Mouse (Mus musculus): ENCODE measurements around the gene Sae1. TPM values are rescaled to one million over a fixed set of nuclear protein-coding genes. Genes with fewer than 3 reads are reported as not detected.

Gene Sae1
- polyA plus RNA-seq, 1 experiment from 2014 or later: 437 TPM

- Histone ChIP-seq H3K27me3 (ENCODE audit: control insufficient read depth, insufficient read depth, low read length) (no peaks in the 10 kb centered on the region), H3K36me3 (ENCODE audit: control insufficient read depth, insufficient read depth, low read length) (peaks cover 5% of the 10 kb centered on the region; the same call in 1 of the 2 replicates), H3K9ac (ENCODE audit: low read length) (no peak overlapping the region), H3K4me3 (ENCODE audit: low read depth, low read length) (no peak overlapping the region), H3K27ac (ENCODE audit: low read depth, low read length) (no peak overlapping the region), H3K9me3 (ENCODE audit: control insufficient read depth, low read length) (no peaks in the 10 kb centered on the region), H3K4me2 (ENCODE audit: low read depth, low read length, severe bottlenecking) (no peak overlapping the region), H3K4me1 (replicated peaks; ENCODE audit: control insufficient read depth, insufficient read depth, low read length) (peaks cover 5% of the 10 kb centered on the region; the same call in 1 of the 2 replicates)
- no peak for DNase-seq (ENCODE audit: low spot score)
- WGBS: 96% methylated on average over 11 of the region's 11 CpGs
- no peak for ATAC-seq (replicated peaks; ENCODE audit: low FRiP score)
Measured at GRCm38 (mm10) chr7:16280721-16281120, 106.9 kb downstream of the Sae1 start.

GRCm38 (mm10) chr7:16274922-16275890, 112.4 kb downstream of the Sae1 start:
- 85% methylated on average over 10 of the region's 10 CpGs for WGBS
- Histone ChIP-seq H3K4me3 (ENCODE audit: low read depth, low read length) (no peak overlapping the region), H3K36me3 (ENCODE audit: control insufficient read depth, insufficient read depth, low read length) (no peaks in the 10 kb centered on the region; the same call in 1 of the 2 replicates), H3K4me2 (ENCODE audit: low read depth, low read length, severe bottlenecking) (no peak overlapping the region), H3K9ac (ENCODE audit: low read length) (no peak overlapping the region), H3K9me3 (ENCODE audit: control insufficient read depth, low read length) (no peaks in the 10 kb centered on the region), H3K4me1 (replicated peaks; ENCODE audit: control insufficient read depth, insufficient read depth, low read length) (peaks cover 10% of the 10 kb centered on the region), H3K27me3 (ENCODE audit: control insufficient read depth, insufficient read depth, low read length) (no peaks in the 10 kb centered on the region), H3K27ac (ENCODE audit: low read depth, low read length) (no peak overlapping the region)
- ATAC-seq (replicated peaks; ENCODE audit: low FRiP score) (no peak), DNase-seq (ENCODE audit: low spot score) (no peak)

DNA sequence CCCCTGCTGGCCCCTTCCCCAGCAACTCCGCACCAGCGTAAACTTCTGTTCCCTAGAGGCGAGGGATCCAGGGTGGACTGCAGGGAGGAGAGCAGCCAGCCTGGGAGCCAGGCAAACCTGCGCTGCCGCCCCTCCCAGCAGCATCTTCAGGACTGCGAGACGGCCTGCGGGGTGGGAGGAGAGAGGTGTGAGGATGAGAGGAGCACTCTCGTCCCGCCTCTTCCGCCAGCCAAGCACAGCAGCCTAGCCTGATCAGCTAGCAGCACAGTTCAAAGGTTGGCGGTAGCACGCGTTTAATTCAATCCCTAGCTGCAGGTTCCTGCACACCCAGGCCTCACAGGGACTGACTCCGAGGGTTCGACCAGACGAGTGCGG, 113.9 kb downstream of the Sae1 start:
- peak overlapping the region; percentile 78 for H3K4me3 ChIP-seq (ENCODE audit: low read depth, low read length)
- no peaks in the 10 kb centered on the region for H3K27me3 ChIP-seq (ENCODE audit: control insufficient read depth, insufficient read depth, low read length)
- peak; percentile 76 for ATAC-seq (replicated peaks; ENCODE audit: low FRiP score)
- H3K4me2 ChIP-seq (ENCODE audit: low read depth, low read length, severe bottlenecking): peak overlapping the region; percentile 98
- H3K9me3 ChIP-seq (ENCODE audit: control insufficient read depth, low read length): no peaks in the 10 kb centered on the region
- H3K4me1 ChIP-seq (replicated peaks; ENCODE audit: control insufficient read depth, insufficient read depth, low read length): peaks cover 10% of the 10 kb centered on the region
- peak overlapping the region; percentile 63 for H3K27ac ChIP-seq (ENCODE audit: low read depth, low read length)
- 0% methylated on average over 18 of the region's 18 CpGs for WGBS
- H3K36me3 ChIP-seq (ENCODE audit: control insufficient read depth, insufficient read depth, low read length): no peaks in the 10 kb centered on the region; the same call in 1 of the 2 replicates
- peak overlapping the region; percentile 55 for H3K9ac ChIP-seq (ENCODE audit: low read length)
- DNase-seq (ENCODE audit: low spot score): peak; percentile 87

DNA sequence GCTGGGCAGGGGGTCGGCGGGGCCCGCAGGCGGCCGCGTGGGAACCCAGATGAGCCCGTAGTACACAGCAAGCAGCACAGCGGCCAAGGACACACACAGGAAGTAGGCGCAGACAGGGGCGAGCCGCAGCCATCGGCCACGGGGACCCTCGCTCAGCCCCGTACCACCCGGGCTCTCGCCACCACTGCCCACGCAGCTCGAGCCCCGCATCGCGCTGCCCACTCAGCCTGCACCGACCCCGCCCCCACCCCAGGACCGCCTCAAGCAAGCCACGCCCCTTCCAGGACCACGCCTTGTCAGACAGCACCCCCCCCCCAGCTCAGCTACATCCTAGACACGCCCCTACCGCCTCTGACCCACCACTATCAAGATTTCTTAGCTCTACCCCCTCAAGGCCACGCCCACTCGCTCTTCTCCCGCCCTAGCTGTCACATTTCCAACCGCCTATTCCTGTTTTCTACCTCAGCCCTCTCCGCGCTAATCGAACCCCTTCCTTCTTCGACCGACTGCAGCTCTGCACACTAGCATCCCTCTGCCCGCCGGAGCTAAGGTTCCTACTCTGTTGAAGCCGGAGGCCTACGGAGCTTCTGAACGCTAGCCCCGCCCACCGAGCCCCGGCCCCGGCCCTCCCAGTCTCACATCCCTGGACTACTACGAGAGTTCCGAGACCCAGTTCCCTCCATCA, 114.4 kb downstream of the Sae1 start, which contains the start of gene Inafm1:
Gene Inafm1 (minus strand): TSS at position 537 of the 685 bp plus-strand sequence.
- ATAC-seq (replicated peaks; ENCODE audit: low FRiP score) (peak; percentile 83), DNase-seq (ENCODE audit: low spot score) (peak; percentile 96)
- WGBS: under 1% methylated on average over 45 of the region's 49 CpGs
- Histone ChIP-seq H3K36me3 (ENCODE audit: control insufficient read depth, insufficient read depth, low read length) (no peaks in the 10 kb centered on the region; the same call in 1 of the 2 replicates), H3K27me3 (ENCODE audit: control insufficient read depth, insufficient read depth, low read length) (no peaks in the 10 kb centered on the region), H3K4me2 (ENCODE audit: low read depth, low read length, severe bottlenecking) (peak within 1 kb of the TSS; percentile 98), H3K9ac (ENCODE audit: low read length) (peak within 1 kb of the TSS; percentile 72), H3K4me1 (replicated peaks; ENCODE audit: control insufficient read depth, insufficient read depth, low read length) (peaks cover 10% of the 10 kb centered on the region), H3K9me3 (ENCODE audit: control insufficient read depth, low read length) (no peaks in the 10 kb centered on the region), H3K4me3 (ENCODE audit: low read depth, low read length) (peak within 1 kb of the TSS; percentile 78), H3K27ac (ENCODE audit: low read depth, low read length) (peak within 1 kb of the TSS; percentile 77)

- H3K4me1 ChIP-seq (replicated peaks; ENCODE audit: control insufficient read depth, insufficient read depth, low read length): peaks cover 10% of the 10 kb centered on the region
- peak overlapping the region; percentile 77 for H3K27ac ChIP-seq (ENCODE audit: low read depth, low read length)
- ATAC-seq (replicated peaks; ENCODE audit: low FRiP score): peak; percentile 73
- WGBS: under 1% methylated on average over 45 of the region's 46 CpGs
- peak overlapping the region; percentile 72 for H3K9ac ChIP-seq (ENCODE audit: low read length)
- no peaks in the 10 kb centered on the region; the same call in 1 of the 2 replicates for H3K36me3 ChIP-seq (ENCODE audit: control insufficient read depth, insufficient read depth, low read length)
- DNase-seq (ENCODE audit: low spot score): peak; percentile 86
- no peaks in the 10 kb centered on the region for H3K9me3 ChIP-seq (ENCODE audit: control insufficient read depth, low read length)
- no peaks in the 10 kb centered on the region for H3K27me3 ChIP-seq (ENCODE audit: control insufficient read depth, insufficient read depth, low read length)
- peak overlapping the region; percentile 78 for H3K4me3 ChIP-seq (ENCODE audit: low read depth, low read length)
- H3K4me2 ChIP-seq (ENCODE audit: low read depth, low read length, severe bottlenecking): peak overlapping the region; percentile 98
Measured at GRCm38 (mm10) chr7:16272681-16273080, 114.9 kb downstream of the Sae1 start.

GRCm38 (mm10) chr7:16271139-16271538, 116.5 kb downstream of the Sae1 start:
- H3K27me3 ChIP-seq (ENCODE audit: control insufficient read depth, insufficient read depth, low read length): no peaks in the 10 kb centered on the region
- no peak for ATAC-seq (replicated peaks; ENCODE audit: low FRiP score)
- H3K27ac ChIP-seq (ENCODE audit: low read depth, low read length): no peak overlapping the region
- 93% methylated on average over 1 of the region's 1 CpGs for WGBS
- H3K4me3 ChIP-seq (ENCODE audit: low read depth, low read length): no peak overlapping the region
- peaks cover 10% of the 10 kb centered on the region for H3K4me1 ChIP-seq (replicated peaks; ENCODE audit: control insufficient read depth, insufficient read depth, low read length)
- no peak overlapping the region for H3K9ac ChIP-seq (ENCODE audit: low read length)
- DNase-seq (ENCODE audit: low spot score): no peak
- no peak overlapping the region for H3K4me2 ChIP-seq (ENCODE audit: low read depth, low read length, severe bottlenecking)
- H3K9me3 ChIP-seq (ENCODE audit: control insufficient read depth, low read length): no peaks in the 10 kb centered on the region
- no peaks in the 10 kb centered on the region; the same call in 1 of the 2 replicates for H3K36me3 ChIP-seq (ENCODE audit: control insufficient read depth, insufficient read depth, low read length)

Other genes with a start within 250 kb of the Sae1 start
- 77.8 and 79.7 TPM in 2 replicates for gene Meis3, start 212.7 kb downstream of the Sae1 start, polyA plus RNA-seq (2014; fragmentation: Nextera tagmentation; extraction: Ambion mirVana)
- 14.3 and 16.4 TPM in 2 replicates for gene Dhx34, start 165.8 kb downstream of the Sae1 start, polyA plus RNA-seq (2014; fragmentation: Nextera tagmentation; extraction: Ambion mirVana)
- 0.12 and 0.25 TPM in 2 replicates for gene C5ar2, start 143.7 kb downstream of the Sae1 start, polyA plus RNA-seq (2014; fragmentation: Nextera tagmentation; extraction: Ambion mirVana)
- gene C5ar1, start 128.3 kb downstream of the Sae1 start, polyA plus RNA-seq (2014; fragmentation: Nextera tagmentation; extraction: Ambion mirVana): 0.76 and 1.1 TPM in 2 replicates
- gene Inafm1, start 114.2 kb downstream of the Sae1 start, polyA plus RNA-seq (2014; fragmentation: Nextera tagmentation; extraction: Ambion mirVana): 10.9 and 11.6 TPM in 2 replicates
- 22.3 and 32.2 TPM in 2 replicates for gene Ccdc9, start 101.0 kb downstream of the Sae1 start, polyA plus RNA-seq (2014; fragmentation: Nextera tagmentation; extraction: Ambion mirVana)
- 8.0 and 11.5 TPM in 2 replicates for gene Bbc3, start 79.4 kb downstream of the Sae1 start, polyA plus RNA-seq (2014; fragmentation: Nextera tagmentation; extraction: Ambion mirVana)
- gene Zc3h4, start 13.1 kb upstream of the Sae1 start, polyA plus RNA-seq (2014; fragmentation: Nextera tagmentation; extraction: Ambion mirVana): 23.9 and 24.2 TPM in 2 replicates
- gene Tmem160, start 65.0 kb upstream of the Sae1 start, polyA plus RNA-seq (2014; fragmentation: Nextera tagmentation; extraction: Ambion mirVana): 48.6 and 52.1 TPM in 2 replicates
- 0.55 and 0.63 TPM in 2 replicates for gene Npas1, start 89.9 kb upstream of the Sae1 start, polyA plus RNA-seq (2014; fragmentation: Nextera tagmentation; extraction: Ambion mirVana)
- 39.9 and 45.2 TPM in 2 replicates for gene Arhgap35, start 227.2 kb upstream of the Sae1 start, polyA plus RNA-seq (2014; fragmentation: Nextera tagmentation; extraction: Ambion mirVana)